Mouse (Mus musculus): Measurements from ENCODE around the gene Sp7. TPM values are rescaled to one million over a fixed set of nuclear protein-coding genes. Genes with fewer than 3 reads are reported as not detected.
A peak's percentile ranks its signal among the peaks of the same experiment; 100 is the strongest.

Sp7 gene
- polyA plus RNA-seq (2016; fragmentation: Nextera tagmentation; extraction: Ambion mirVana) = 1.9 and 2.1 TPM in 2 replicates

- Histone ChIP-seq H3K4me2 (replicated peaks) (peak within 1 kb of the TSS; percentile 51), H3K27ac (no peak within 1 kb of the TSS), H3K36me3 (no peaks in the 10 kb centered on the region), H3K9ac (peak within 1 kb of the TSS; percentile 54), H3K27me3 (peaks cover 54% of the 10 kb centered on the region), H3K4me3 (peak within 1 kb of the TSS; percentile 30), H3K4me1 (peaks cover 33% of the 10 kb centered on the region), H3K9me3 (replicated peaks) (no peaks in the 10 kb centered on the region)
- ATAC-seq (ENCODE audit: low FRiP score) = peak; percentile 24; the same call in 1 of the 2 replicates
- WGBS = 9% methylated on average over 13 of the region's 15 CpGs
These were observed at the start of gene Sp7 for GRCm38 (mm10) chr15:102366733-102367344. Gene Sp7 (minus strand): TSS chr15:102367182.

DNA sequence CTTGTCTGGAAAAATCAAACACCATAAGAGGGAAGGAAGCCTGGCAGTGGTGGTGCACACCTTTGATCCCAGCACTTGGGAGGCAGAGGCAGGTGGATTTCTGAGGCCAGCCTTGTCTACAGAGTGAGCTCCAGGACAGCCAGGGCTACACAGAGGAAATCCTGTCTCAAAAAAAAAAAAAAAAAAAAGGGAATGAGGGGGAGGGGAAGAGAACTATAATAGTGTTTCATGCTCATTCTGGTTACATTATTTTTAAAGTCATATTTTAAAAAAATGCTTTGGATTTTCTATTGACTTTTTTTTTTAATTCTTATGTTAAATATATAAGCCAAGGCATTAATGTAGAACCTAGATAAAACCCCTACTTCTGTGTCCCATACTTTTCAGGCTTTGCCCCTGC is 46.7 kb upstream of the Sp7 start:
- no peaks in the 10 kb centered on the region for H3K9me3 ChIP-seq (replicated peaks)
- H3K36me3 ChIP-seq = peaks cover 49% of the 10 kb centered on the region
- H3K9ac ChIP-seq = no peak overlapping the region
- H3K27ac ChIP-seq = no peak overlapping the region
- no peaks in the 10 kb centered on the region for H3K27me3 ChIP-seq
- H3K4me3 ChIP-seq = no peak overlapping the region
- peaks cover 30% of the 10 kb centered on the region for H3K4me1 ChIP-seq
- H3K4me2 ChIP-seq (replicated peaks) = no peak overlapping the region
- no peak for ATAC-seq (ENCODE audit: low FRiP score)

- Histone ChIP-seq H3K4me2 (replicated peaks) (0 out of 2 replicates have a peak overlapping the region, but pooled peaks have one; percentile 31), H3K36me3 (peaks cover 53% of the 10 kb centered on the region), H3K27me3 (no peaks in the 10 kb centered on the region), H3K4me1 (peaks cover 46% of the 10 kb centered on the region), H3K27ac (no peak overlapping the region), H3K9me3 (replicated peaks) (no peaks in the 10 kb centered on the region), H3K4me3 (no peak overlapping the region), H3K9ac (no peak overlapping the region)
- no peak for ATAC-seq (ENCODE audit: low FRiP score)
- WGBS = 97% methylated on average over 1 of the region's 1 CpGs
These were observed 44.1 kb upstream of the Sp7 start for GRCm38 (mm10) chr15:102411077-102411476.

GRCm38 (mm10) chr15:102409286-102409685 is 42.3 kb upstream of the Sp7 start:
- Histone ChIP-seq H3K9me3 (replicated peaks) (no peaks in the 10 kb centered on the region), H3K27ac (no peak overlapping the region), H3K9ac (no peak overlapping the region), H3K4me2 (replicated peaks) (0 out of 2 replicates have a peak overlapping the region, but pooled peaks have one; percentile 5), H3K4me3 (no peak overlapping the region), H3K27me3 (no peaks in the 10 kb centered on the region), H3K36me3 (peaks cover 51% of the 10 kb centered on the region), H3K4me1 (peaks cover 50% of the 10 kb centered on the region)
- ATAC-seq (ENCODE audit: low FRiP score) = no peak
- 96% methylated on average over 3 of the region's 3 CpGs for WGBS

DNA sequence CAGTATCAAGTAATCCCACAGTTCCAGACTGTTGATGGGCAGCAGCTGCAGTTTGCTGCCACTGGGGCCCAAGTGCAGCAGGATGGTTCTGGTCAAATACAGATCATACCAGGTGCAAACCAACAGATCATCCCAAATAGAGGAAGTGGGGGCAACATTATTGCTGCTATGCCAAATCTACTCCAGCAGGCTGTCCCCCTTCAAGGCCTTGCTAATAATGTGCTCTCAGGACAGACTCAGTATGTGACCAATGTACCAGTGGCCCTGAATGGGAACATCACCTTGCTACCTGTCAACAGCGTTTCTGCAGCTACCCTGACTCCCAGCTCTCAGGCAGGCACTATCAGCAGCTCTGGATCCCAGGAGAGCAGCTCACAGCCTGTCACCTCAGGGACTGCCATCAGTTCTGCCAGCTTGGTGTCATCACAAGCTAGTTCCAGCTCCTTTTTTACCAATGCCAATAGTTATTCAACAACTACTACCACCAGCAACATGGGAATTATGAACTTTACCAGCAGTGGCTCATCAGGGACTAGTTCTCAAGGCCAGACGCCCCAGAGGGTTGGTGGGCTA is 41.7 kb upstream of the Sp7 start:
- 87% methylated on average over 2 of the region's 2 CpGs for WGBS
- ATAC-seq (ENCODE audit: low FRiP score) = no peak
- no peak overlapping the region for H3K4me3 ChIP-seq
- H3K4me1 ChIP-seq = peaks cover 48% of the 10 kb centered on the region
- H3K27ac ChIP-seq = no peak overlapping the region
- no peak overlapping the region for H3K9ac ChIP-seq
- no peak overlapping the region for H3K4me2 ChIP-seq (replicated peaks)
- H3K9me3 ChIP-seq (replicated peaks) = no peaks in the 10 kb centered on the region
- H3K27me3 ChIP-seq = no peaks in the 10 kb centered on the region
- peaks cover 49% of the 10 kb centered on the region for H3K36me3 ChIP-seq

DNA sequence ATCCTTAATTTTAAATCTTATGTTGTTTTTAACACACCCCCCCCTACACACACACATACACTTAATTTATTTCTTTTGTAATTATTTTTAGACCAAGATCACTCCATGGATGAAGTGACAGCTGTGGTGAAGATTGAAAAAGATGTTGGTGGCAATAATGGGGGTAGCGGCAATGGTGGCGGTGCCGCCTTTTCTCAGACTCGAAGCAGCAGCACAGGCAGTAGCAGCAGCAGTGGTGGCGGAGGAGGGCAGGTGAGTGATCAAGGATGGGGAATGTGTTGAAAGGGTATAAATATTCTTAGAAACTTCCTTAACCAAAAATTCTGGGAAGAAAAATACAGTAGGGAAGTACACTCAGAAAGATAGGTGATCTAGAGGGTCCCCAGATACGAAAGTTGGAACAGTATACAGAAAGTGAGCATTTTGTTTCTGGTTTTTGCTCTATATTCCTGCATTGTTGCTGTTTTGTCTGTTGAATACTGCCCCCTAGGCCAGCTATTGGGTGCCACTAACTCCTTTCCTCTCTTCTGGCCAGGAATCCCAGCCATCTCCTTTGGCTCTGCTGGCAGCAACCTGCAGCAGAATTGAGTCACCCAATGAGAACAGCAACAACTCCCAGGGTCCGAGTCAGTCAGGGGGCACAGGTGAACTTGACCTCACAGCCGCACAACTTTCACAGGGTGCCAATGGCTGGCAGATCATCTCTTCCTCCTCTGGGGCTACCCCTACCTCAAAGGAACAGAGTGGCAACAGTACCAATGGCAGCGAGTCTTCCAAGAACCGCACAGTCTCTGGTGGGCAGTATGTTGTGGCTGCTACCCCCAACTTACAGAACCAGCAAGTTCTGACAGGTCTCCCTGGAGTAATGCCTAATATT is 40.9 kb upstream of the Sp7 start:
- Histone ChIP-seq H3K4me2 (replicated peaks) (no peak overlapping the region; the same call in 1 of the 2 replicates), H3K4me3 (no peak overlapping the region; the same call in 1 of the 2 replicates), H3K27ac (no peak overlapping the region), H3K36me3 (peaks cover 43% of the 10 kb centered on the region), H3K4me1 (peaks cover 48% of the 10 kb centered on the region), H3K9ac (no peak overlapping the region), H3K9me3 (replicated peaks) (no peaks in the 10 kb centered on the region), H3K27me3 (no peaks in the 10 kb centered on the region)
- 95% methylated on average over 10 of the region's 10 CpGs for WGBS
- ATAC-seq (ENCODE audit: low FRiP score) = no peak

DNA sequence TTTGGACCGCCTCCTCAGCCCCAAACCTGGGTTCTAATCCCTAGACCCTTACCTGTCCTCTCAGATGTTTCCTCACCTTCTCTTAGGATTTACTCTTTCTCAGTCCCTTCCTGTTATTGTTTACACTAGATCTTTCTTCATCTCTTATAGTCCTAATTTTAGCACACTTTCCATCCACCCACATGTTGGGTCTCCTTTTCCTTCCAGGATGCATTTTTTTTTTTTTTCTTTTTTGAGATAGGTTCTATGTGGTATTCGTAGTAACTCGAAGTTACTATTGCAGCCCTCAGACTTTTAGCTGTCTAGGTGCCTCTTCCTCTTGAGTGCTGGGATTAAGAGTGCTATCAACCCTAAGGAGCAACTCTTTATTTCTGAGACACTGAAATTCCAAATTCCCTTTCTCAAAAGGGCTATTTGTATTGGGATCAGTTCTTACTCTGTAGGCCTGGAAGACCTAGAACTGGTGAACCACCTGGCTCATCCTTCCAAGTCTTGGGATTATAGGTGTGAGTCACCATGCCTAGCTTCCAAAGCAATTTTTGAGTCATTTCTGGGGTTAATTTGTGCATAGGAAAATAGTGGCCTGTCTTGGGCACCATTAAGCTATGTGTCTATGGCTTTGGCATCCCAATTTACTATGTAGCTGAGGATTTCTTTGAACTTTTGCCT is 40.1 kb upstream of the Sp7 start:
- WGBS = 33% methylated on average over 3 of the region's 3 CpGs

GRCm38 (mm10) chr15:102406196-102406911 is 39.4 kb upstream of the Sp7 start:
- peak overlapping the region; percentile 93 for H3K4me3 ChIP-seq
- no peaks in the 10 kb centered on the region for H3K27me3 ChIP-seq
- H3K9me3 ChIP-seq (replicated peaks) = no peaks in the 10 kb centered on the region
- peak overlapping the region; percentile 54 for H3K4me2 ChIP-seq (replicated peaks)
- peak overlapping the region; percentile 98 for H3K9ac ChIP-seq
- WGBS = under 1% methylated on average over 34 of the region's 69 CpGs
- H3K27ac ChIP-seq = peak overlapping the region; percentile 95
- H3K4me1 ChIP-seq = peaks cover 43% of the 10 kb centered on the region
- peaks cover 28% of the 10 kb centered on the region for H3K36me3 ChIP-seq
- no peak for ATAC-seq (ENCODE audit: low FRiP score)

More for the DNA sequence above, 40.1 kb upstream of the Sp7 start:
- Histone ChIP-seq H3K9me3 (replicated peaks) (no peaks in the 10 kb centered on the region), H3K27me3 (no peaks in the 10 kb centered on the region), H3K36me3 (peaks cover 34% of the 10 kb centered on the region), H3K9ac (peak overlapping the region; percentile 98), H3K4me3 (peak overlapping the region; percentile 93), H3K27ac (peak overlapping the region; percentile 95), H3K4me2 (replicated peaks) (peak overlapping the region; percentile 54), H3K4me1 (peaks cover 48% of the 10 kb centered on the region)
- no peak for ATAC-seq (ENCODE audit: low FRiP score)

GRCm38 (mm10) chr15:102405489-102406195 is 38.7 kb upstream of the Sp7 start, which contains the start of gene Sp1:
Gene Sp1 (plus strand): TSS chr15:102406143.
- ATAC-seq (ENCODE audit: low FRiP score) = peak; percentile 100
- peak within 1 kb of the TSS; percentile 93 for H3K4me3 ChIP-seq
- H3K9me3 ChIP-seq (replicated peaks) = no peaks in the 10 kb centered on the region
- H3K4me2 ChIP-seq (replicated peaks) = peak within 1 kb of the TSS; percentile 62
- under 1% methylated on average over 38 of the region's 38 CpGs for WGBS
- peaks cover 39% of the 10 kb centered on the region for H3K4me1 ChIP-seq
- peak within 1 kb of the TSS; percentile 98 for H3K9ac ChIP-seq
- peak within 1 kb of the TSS; percentile 99 for H3K27ac ChIP-seq
- no peaks in the 10 kb centered on the region for H3K27me3 ChIP-seq
- H3K36me3 ChIP-seq = peaks cover 28% of the 10 kb centered on the region

- peak overlapping the region; percentile 75 for H3K9ac ChIP-seq
- peak overlapping the region; percentile 62 for H3K4me2 ChIP-seq (replicated peaks)
- H3K4me1 ChIP-seq = peaks cover 32% of the 10 kb centered on the region
- peak overlapping the region; percentile 99 for H3K27ac ChIP-seq
- ATAC-seq (ENCODE audit: low FRiP score) = no peak
- WGBS = 16% methylated on average over 34 of the region's 34 CpGs
- H3K27me3 ChIP-seq = no peaks in the 10 kb centered on the region
- H3K36me3 ChIP-seq = peaks cover 20% of the 10 kb centered on the region
- no peaks in the 10 kb centered on the region for H3K9me3 ChIP-seq (replicated peaks)
- peak overlapping the region; percentile 57 for H3K4me3 ChIP-seq
These were observed 37.9 kb upstream of the Sp7 start for GRCm38 (mm10) chr15:102404608-102405488.

Measured in hindbrain, embryonic 12.5 days (tissue).